Mouse (Mus musculus): ENCODE measurements at regions not wholly inside any gene's neighbourhood (a gene's known extent, or its start where the extent isn't known, plus 50 kb on each side); places are given as distances from the start of the nearest gene placed in this dataset.
"Not testable (repeated sequence)": the region's sequence is repeated elsewhere in the genome, so short reads cannot be mapped to it uniquely, and the experiment has no call there.

DNA sequence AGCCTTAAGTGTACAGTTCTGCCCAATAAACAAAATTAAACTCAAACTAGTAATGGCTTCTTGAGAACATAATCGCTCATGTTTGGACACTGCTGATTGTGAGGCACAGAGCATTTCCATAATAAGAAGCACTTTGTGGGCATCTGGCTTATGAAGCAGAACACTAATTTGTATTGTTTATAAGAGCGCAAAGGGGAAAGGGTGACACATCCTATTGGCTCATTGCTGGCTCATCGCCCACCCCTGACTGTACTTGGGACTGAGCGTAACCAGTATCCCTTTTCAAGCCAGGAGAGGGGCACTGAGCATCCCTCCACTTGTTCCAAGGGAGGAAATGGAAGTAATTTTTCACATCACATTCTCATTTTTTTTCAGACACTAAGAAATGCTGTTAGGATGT is 288.0 kb downstream of the Sfmbt2 start:
- in situ Hi-C loops (cut with MboI, MseI) = no loop called here

DNA sequence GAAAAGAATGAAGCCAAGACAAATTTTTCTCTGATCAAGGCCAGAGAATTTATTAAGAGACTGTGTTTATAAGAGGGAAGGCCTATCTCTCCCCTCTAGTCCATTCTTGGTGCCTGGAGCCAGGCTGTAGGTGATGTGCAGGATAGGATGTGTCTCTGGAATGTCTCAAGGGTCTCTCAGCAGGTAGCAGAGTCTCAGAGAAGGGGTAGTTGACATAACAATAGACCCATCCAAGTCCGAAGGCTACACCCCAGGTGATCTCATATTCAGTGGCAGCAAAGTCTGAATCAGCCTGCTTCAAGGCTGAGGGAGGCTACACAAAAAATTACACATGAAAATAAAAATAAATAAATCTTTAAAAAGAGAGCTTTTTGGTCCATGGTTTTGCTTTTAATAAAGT is 297.6 kb downstream of the Sfmbt2 start:
- in situ Hi-C loops (cut with MboI, MseI) = not testable (repeated sequence)

DNA sequence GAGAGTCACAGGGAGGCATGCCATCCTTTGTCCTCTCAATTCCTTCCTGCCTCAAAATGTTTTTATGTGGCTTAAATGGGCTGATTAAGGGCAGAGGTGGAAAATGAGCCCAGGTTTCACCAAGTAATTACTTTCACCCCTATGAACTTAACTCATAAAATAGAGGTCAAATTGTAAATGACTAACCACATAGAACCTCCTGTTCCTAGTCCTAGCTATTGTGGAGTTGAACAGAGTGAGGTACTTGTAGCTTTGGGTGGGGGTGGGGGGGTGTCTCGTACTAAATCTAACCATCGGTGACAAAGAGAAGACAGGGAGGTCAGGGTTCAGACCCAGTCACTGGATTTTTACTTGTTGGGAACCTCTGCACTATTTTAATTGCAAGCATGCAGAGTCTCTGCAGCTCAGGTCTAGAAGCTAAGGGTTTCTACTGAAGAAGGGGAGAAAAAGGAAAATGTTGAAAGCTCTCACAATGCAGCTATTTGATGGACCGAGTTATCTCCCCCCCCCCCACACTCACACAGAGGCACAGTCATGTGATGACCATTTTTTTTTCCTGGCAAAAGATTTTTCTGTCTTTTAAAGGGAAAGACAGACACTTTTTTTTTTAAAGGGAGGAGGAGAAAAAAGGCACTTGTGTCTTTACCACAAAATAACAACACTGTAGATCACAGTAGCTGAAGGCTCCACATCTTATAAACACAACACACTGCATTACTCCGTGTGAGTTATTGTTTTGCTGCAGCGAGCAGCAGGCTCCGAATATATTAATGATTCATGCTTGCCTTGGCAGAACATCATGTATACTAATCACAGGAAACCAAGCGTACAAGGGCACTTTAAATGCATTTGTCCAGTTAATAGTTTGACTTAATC is 300.4 kb downstream of the Sfmbt2 start:
- in situ Hi-C loops (cut with MboI, MseI) = no loop called here

DNA sequence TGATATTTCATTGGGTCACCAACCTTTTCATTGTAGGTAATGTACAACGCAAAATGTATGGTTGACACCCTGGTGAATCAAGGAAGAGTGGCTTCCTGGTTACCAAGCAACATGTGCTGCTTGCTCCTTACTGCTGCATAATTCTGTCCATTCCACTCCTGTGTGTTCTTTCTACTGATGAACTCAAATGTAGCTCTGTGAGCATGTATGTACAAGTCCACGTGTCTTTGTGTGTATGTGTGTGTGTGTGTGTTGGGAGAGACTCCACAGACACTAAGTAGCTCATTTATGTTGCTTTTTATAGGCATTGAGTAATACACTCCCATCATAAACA is 301.0 kb downstream of the Sfmbt2 start:
- in situ Hi-C loops (cut with MboI, MseI) = no loop called here

DNA sequence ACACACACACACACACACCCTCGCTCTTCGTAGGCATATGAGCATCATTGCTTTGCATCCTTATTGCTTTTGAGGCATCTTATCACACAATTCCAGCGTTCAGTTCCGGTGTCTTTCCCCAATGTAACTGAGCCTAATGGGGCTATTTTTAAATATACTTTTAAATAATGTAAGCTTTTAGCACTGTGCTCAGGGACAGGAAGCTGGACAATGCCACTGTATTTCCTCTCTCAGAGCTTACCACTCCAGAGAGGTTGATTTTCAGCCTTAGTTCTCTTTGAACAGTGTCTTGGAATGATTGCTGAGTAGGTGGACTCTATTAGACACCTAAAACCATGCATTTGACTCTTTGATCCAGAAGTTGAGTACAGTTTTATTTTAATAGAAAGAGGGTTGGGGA is 301.9 kb downstream of the Sfmbt2 start:
- in situ Hi-C loops (cut with MboI, MseI) = no loop called here

DNA sequence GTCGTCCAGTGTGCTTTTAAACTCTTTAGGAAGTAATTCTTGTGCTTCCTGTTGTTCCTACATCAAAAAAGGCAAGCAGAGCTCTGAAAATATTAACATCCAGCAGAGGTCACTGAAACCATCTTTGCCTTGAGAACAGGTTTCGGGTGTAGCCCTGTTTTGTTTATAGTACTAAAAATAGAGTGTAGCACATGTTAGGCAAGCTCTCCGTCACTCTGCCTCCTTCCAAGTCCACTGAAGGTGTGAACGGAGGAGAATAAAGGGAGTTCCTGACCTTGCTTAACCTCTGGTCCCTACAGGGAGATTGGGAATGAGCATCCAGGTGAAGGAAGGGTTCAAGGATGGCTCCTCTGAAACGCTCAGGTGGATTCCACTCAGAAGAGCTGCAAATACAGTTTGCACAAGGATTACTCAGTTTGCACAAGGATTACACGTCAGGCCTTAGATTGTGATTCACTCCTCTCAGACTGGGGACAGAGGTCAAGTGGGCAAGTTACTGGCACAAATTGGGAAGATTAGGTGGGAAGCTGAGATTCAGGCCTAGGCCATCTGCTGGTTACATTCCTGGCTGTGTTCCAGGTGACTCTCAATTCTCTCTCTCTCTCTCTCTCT is 304.5 kb downstream of the Sfmbt2 start:
- in situ Hi-C loops (cut with MboI, MseI) = no loop called here

- in situ Hi-C loops (cut with MboI, MseI) = no loop called here
Observed at GRCm38 (mm10) chr2:10701459-10701858, 331.1 kb downstream of the Sfmbt2 start.

DNA sequence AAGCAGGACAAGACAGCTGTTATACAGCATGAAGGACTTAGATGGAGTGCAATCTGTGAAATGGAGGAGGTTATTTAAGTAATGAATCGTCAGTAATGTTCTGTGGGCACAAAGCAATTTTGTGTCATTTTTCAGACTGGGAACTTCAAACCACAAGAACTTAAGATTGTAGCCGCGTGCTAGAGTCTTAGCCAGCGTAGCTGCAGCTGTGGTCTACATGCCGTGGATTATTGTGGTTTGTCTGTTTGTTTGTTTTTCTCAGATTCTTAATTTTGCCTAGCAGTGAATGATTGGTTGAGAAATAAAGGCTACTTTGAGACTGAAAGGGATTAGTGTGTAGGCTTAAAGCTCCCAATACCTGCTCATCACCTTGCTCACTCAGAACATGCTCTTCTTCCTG is 348.1 kb downstream of the Sfmbt2 start:
- in situ Hi-C loops (cut with MboI, MseI) = no loop called here

GRCm38 (mm10) chr2:10734337-10734736 is 364.0 kb downstream of the Sfmbt2 start:
- in situ Hi-C loops (cut with MboI, MseI) = not testable (repeated sequence)

- in situ Hi-C loops (cut with MboI, MseI) = no loop called here
Observed at GRCm38 (mm10) chr2:10736696-10737457, 366.6 kb downstream of the Sfmbt2 start.

- in situ Hi-C loops (cut with MboI, MseI) = no loop called here
Observed at GRCm38 (mm10) chr2:10737458-10737775, 367.1 kb downstream of the Sfmbt2 start.

- in situ Hi-C loops (cut with MboI, MseI) = no loop called here
Observed at GRCm38 (mm10) chr2:10745127-10745526, 374.8 kb downstream of the Sfmbt2 start.

DNA sequence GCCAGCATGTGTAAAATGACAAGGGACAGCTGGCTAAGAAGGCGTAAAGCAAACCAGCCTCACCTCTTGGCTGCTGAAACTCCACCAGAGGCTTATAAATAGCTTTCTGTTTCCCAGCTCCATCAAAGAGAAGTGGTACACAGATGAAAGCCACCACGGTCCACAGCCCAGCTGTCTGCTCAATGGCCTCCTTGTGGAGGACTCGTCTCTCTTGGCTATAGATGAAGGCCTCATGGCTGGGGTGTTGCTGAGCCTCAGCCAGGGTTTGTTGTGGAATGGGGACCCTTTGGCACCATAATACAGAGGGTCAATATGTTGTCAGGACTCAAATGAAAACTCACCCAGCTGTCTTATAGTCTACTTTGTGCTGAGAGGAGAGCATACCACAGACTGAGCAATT is 385.1 kb downstream of the Sfmbt2 start:
- in situ Hi-C loops (cut with MboI, MseI) = loop anchor here (10.0 kb wide), 1 partner anchor 979 kb away; no protein-coding TSS in a partner anchor

DNA sequence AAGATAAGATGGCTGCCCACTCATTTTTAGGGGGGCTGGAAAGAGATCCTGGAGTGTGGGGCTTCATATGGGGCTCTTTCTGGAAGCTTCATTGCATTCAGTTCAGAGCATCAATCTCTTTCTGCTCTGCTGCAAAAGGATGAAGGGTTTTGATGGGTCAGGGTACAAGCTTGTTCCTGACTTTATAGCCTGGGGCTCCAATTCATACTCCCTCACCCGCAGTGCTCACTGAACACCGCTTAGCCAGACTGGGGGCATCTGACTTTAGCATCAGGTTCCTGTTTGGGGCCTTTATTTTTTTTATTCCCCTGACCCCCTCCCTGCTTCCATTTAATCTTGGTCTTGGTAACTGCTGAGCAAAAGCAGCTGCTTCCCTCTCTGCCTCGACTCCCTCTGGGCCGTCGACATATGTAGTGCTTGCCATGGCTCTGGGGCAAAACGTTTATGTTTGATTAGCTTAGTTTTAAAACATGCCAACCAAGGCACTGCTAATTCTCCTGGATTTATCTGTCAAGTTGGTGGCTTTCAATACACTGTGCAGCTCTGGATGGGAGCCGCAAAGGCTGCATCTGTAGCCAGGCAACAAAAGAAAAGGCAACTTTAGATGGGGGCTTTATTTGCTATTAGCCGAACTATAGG is 387.0 kb downstream of the Sfmbt2 start:
- in situ Hi-C loops (cut with MboI, MseI) = loop anchor here (10.0 kb wide), 1 partner anchor 977 kb away; no protein-coding TSS in a partner anchor

GRCm38 (mm10) chr2:10757886-10758285 is 387.6 kb downstream of the Sfmbt2 start:
- in situ Hi-C loops (cut with MboI, MseI) = loop anchor here (10.0 kb wide), 1 partner anchor 977 kb away; no protein-coding TSS in a partner anchor

- in situ Hi-C loops (cut with MboI, MseI) = no loop called here
Observed at GRCm38 (mm10) chr2:10762236-10762635, 391.9 kb downstream of the Sfmbt2 start.

DNA sequence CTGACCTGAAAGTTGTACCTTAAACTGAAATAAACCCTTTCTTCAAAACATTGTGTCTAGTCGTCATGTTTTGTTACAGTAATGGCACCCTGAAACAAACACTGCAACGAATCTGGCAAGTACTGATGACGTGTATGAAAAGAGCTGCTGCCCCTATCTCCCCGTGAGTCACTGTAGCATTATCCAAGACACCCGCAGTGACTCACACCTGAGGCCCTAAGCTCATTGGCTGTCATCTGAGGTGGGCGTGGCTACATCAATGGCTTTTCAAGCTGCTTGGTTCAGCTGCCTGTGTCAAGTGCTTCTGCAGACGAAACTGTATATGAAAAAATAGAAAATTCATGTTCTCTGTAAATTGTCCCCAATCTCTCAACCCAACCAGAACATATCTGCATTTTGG is 388.8 kb upstream of the Prkcq start:
- in situ Hi-C loops (cut with MboI, MseI) = loop anchor here (25.0 kb wide), 1 partner anchor 529 kb away; no protein-coding TSS in a partner anchor

- in situ Hi-C loops (cut with MboI, MseI) = loop anchor here (25.0 kb wide), 1 partner anchor 529 kb away; no protein-coding TSS in a partner anchor
Observed at GRCm38 (mm10) chr2:10783594-10783993, 388.3 kb upstream of the Prkcq start.

DNA sequence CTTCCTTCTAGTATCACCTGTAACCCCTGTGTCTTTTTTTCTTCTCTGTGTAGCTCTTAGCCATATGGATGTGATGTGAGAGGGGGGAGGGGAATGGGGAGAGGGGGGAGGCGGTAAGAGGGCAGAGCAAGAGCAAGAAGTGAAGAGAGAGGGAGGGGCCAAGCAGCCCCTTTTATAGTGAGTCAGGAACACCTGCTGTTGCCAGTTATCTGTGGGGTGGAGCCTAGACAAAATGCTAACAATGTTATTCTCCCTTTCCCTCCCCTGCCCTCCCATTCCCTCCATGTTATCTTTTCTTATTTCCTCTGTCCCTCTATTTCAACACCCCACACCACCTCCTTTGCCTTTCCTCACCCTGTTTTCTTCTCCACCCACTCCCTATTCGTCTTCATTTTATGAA is 387.6 kb upstream of the Prkcq start:
- in situ Hi-C loops (cut with MboI, MseI) = loop anchor here (25.0 kb wide), 1 partner anchor 528 kb away; no protein-coding TSS in a partner anchor

DNA sequence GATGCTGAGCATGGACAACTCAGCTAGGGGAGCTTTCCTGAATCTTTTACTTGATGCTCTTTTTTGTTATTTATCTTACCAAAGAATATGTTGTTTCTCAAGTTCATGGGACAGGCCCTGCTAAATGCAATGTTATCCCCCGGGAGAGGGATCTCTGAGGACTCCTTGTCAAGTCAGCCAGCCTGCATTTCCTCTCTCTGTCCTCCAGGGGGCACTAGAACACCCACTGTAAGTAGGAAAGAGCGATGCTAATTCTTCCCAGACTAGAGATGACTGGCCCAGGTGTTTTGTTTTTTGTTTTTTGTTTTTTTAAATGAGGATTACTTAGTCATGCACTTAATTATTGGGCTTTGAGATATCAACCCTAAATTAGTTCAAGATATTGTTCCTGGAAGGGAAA is 386.8 kb upstream of the Prkcq start:
- in situ Hi-C loops (cut with MboI, MseI) = loop anchor here (5.0 to 25.0 kb wide), 2 partner anchors 282 to 527 kb away; no protein-coding TSS in a partner anchor

DNA sequence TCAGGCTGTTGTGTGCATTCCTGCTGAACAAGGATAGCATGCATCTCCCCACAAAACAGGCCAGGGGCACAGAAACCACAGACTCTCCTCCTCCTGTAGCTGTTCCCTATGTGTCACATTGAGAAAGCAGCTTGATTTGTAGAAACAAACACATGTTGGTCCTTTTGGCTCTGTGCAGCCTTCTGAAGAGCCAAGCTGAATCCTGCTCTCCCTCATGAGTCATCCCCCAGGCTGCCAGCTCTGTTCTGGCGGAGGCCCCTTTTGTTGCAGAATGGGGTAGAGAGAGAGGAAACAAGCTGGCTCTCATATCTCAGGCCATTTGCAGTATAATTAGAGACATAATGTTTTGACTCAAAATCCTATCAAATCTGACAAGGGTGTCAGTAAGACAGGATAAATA is 383.4 kb upstream of the Prkcq start:
- in situ Hi-C loops (cut with MboI, MseI) = loop anchor here (5.0 to 25.0 kb wide), 2 partner anchors 279 to 524 kb away; no protein-coding TSS in a partner anchor

GRCm38 (mm10) chr2:10791233-10791632 is 380.7 kb upstream of the Prkcq start:
- in situ Hi-C loops (cut with MboI, MseI) = loop anchor here (25.0 kb wide), 1 partner anchor 521 kb away; no protein-coding TSS in a partner anchor
